Mouse (Mus musculus) thymus, adult 2 months (tissue): ENCODE measurements around the gene Zfp319. TPM values are rescaled to one million over a fixed set of nuclear protein-coding genes. Genes with fewer than 3 reads are reported as not detected.

Source experiments
- DNase-seq: peaks from one replicate; pipeline ENCODE4 v3.0.0; 2021
- H3K27ac ChIP-seq: fragments of 200-500 bp; 2 replicates; pipeline ENCODE4 v1.5.1; 2012; ENCODE audit warnings: low read length, control low read depth; ENCODE audit not compliant: control insufficient read depth, insufficient read depth
- H3K27me3 ChIP-seq: fragments of 200-500 bp; 2 replicates; pipeline ENCODE4 v1.6.1; 2012; ENCODE audit warnings: mild to moderate bottlenecking, low read length, moderate library complexity, mixed read lengths; ENCODE audit not compliant: control insufficient read depth, insufficient read depth
- H3K36me3 ChIP-seq: fragments of 200-500 bp; 2 replicates; pipeline ENCODE4 v1.6.1; 2012; ENCODE audit warnings: mild to moderate bottlenecking, low read length, moderate library complexity; ENCODE audit not compliant: control insufficient read depth, insufficient read depth
- H3K4me1 ChIP-seq: fragments of 200-500 bp; replicated peaks from 2 replicates; pipeline ENCODE4 v1.6.1; 2012; ENCODE audit warnings: low read length; ENCODE audit not compliant: control insufficient read depth, insufficient read depth
- H3K4me3 ChIP-seq: fragments of 200-500 bp; 2 replicates; pipeline ENCODE4 v1.5.1; 2012; ENCODE audit warnings: mild to moderate bottlenecking, low read length, control low read depth, moderate library complexity; ENCODE audit not compliant: control insufficient read depth, insufficient read depth
- CTCF ChIP-seq: fragments of 200-500 bp; IDR thresholded peaks from 2 replicates; pipeline ENCODE4 v1.5.1; 2012; ENCODE audit warnings: mild to moderate bottlenecking, control low read depth, low read length, moderate library complexity, borderline replicate concordance; ENCODE audit not compliant: control insufficient read depth, poor library complexity, insufficient read depth; ENCODE audit errors: extremely low read depth
- POLR2A ChIP-seq: fragments of 200-500 bp; IDR thresholded peaks from 2 replicates; pipeline ENCODE4 v1.6.1; 2012; ENCODE audit warnings: mild to moderate bottlenecking, low read length, control low read depth, moderate library complexity; ENCODE audit not compliant: control insufficient read depth, poor library complexity, insufficient read depth; ENCODE audit errors: extremely low read depth
- WGBS: fragments of 180-500 bp; shearing (Covaris S2); methylation state at CpG from one replicate; pipeline ENCODE4 v1.1.7; 2018; 5-methylcytosine and 5-hydroxymethylcytosine counted together
- polyA plus RNA-seq: library from polyadenylated mRNA; depleted of rRNA; stranded (reverse); fragments of >200 nt; gene quantifications from 2 replicates; pipeline ENCODE4 v1.2.3, GENCODE M21; 2012

Gene Zfp319
- polyA plus RNA-seq, 1 experiment: 30.7 TPM

- H3K36me3 ChIP-seq: no peaks in the 10 kb centered on the region
- H3K4me3 ChIP-seq: no peak overlapping the region
- no peaks in the 10 kb centered on the region for H3K27me3 ChIP-seq
- no peak overlapping the region for H3K27ac ChIP-seq
- no peak for DNase-seq
- WGBS: 95% methylated on average over 6 of the region's 6 CpGs
- H3K4me1 ChIP-seq: no peaks in the 10 kb centered on the region
- TF ChIP-seq CTCF (no peak), POLR2A (no peak)
Observed at GRCm38 (mm10) chr8:95313857-95314256, 17.9 kb downstream of the Zfp319 start.

- H3K27me3 ChIP-seq: no peaks in the 10 kb centered on the region
- no peaks in the 10 kb centered on the region for H3K4me1 ChIP-seq
- no peak overlapping the region for H3K4me3 ChIP-seq
- H3K27ac ChIP-seq: no peak overlapping the region
- no peaks in the 10 kb centered on the region for H3K36me3 ChIP-seq
- no peak for DNase-seq
- TF ChIP-seq POLR2A: no peak
- no peak for TF ChIP-seq CTCF
- WGBS: 80% methylated on average over 18 of the region's 18 CpGs
Observed at GRCm38 (mm10) chr8:95312836-95313235, 18.9 kb downstream of the Zfp319 start.

- no peaks in the 10 kb centered on the region for H3K4me1 ChIP-seq
- TF ChIP-seq POLR2A (no peak), CTCF (no peak)
- H3K4me3 ChIP-seq: no peak within 1 kb of the TSS
- no peaks in the 10 kb centered on the region for H3K27me3 ChIP-seq
- no peak for DNase-seq
- no peaks in the 10 kb centered on the region for H3K36me3 ChIP-seq
- no peak within 1 kb of the TSS for H3K27ac ChIP-seq
- WGBS: 94% methylated on average over 6 of the region's 6 CpGs
Observed at GRCm38 (mm10) chr8:95310342-95310970, 21.3 kb downstream of the Zfp319 start, which contains the start of gene Tepp. TSS of gene Tepp (plus strand) at chr8:95310566.

- H3K4me3 ChIP-seq: no peak within 1 kb of the TSS
- no peak within 1 kb of the TSS for H3K27ac ChIP-seq
- no peaks in the 10 kb centered on the region for H3K36me3 ChIP-seq
- H3K4me1 ChIP-seq: no peaks in the 10 kb centered on the region
- H3K27me3 ChIP-seq: no peaks in the 10 kb centered on the region
- 82% methylated on average over 6 of the region's 6 CpGs for WGBS
- no peak for DNase-seq
- TF ChIP-seq CTCF: no peak
- no peak for TF ChIP-seq POLR2A
Observed at GRCm38 (mm10) chr8:95306431-95306830, 25.3 kb downstream of the Zfp319 start, which contains the start of gene Cngb1. TSS of gene Cngb1 (minus strand) at chr8:95306585.

- H3K4me3 ChIP-seq: no peak overlapping the region
- H3K4me1 ChIP-seq: no peaks in the 10 kb centered on the region
- no peaks in the 10 kb centered on the region for H3K36me3 ChIP-seq
- no peak overlapping the region for H3K27ac ChIP-seq
- no peak for DNase-seq
- H3K27me3 ChIP-seq: no peaks in the 10 kb centered on the region
- 84% methylated on average over 4 of the region's 4 CpGs for WGBS
- TF ChIP-seq POLR2A (no peak), CTCF (no peak)
Observed at GRCm38 (mm10) chr8:95305526-95305925, 26.2 kb downstream of the Zfp319 start.

- H3K4me3 ChIP-seq: no peak overlapping the region
- 14% methylated on average over 5 of the region's 5 CpGs for WGBS
- DNase-seq: peak; percentile 48
- no peaks in the 10 kb centered on the region for H3K27me3 ChIP-seq
- TF ChIP-seq POLR2A (no peak), CTCF (no peak)
- no peak overlapping the region for H3K27ac ChIP-seq
- no peaks in the 10 kb centered on the region for H3K36me3 ChIP-seq
- no peaks in the 10 kb centered on the region for H3K4me1 ChIP-seq
Observed at GRCm38 (mm10) chr8:95302410-95302809, 29.3 kb downstream of the Zfp319 start.
